Mouse (Mus musculus) lung, postnatal 0 days (tissue): ENCODE results near the gene C1s2.

Experiments used
- CTCF ChIP-seq: IDR thresholded peaks from 2 replicates; pipeline ENCODE4 v1.5.1; 2016; ENCODE audit warnings: antibody characterized with exemption, mild to moderate bottlenecking
- EP300 ChIP-seq: IDR thresholded peaks from 2 replicates; pipeline ENCODE4 v1.6.1; 2016; ENCODE audit warnings: antibody characterized with exemption, mild to moderate bottlenecking, control low read depth

- TF ChIP-seq CTCF (no peak), EP300 (no peak)
Measured at GRCm38 (mm10) chr6:124584935-124585334, 51.0 kb downstream of the C1s2 start.
